Mouse (Mus musculus): Measurements from ENCODE around the gene Mmp12. TPM values are rescaled to one million over a fixed set of nuclear protein-coding genes. Genes with fewer than 3 reads are reported as not detected.
"Not testable (repeated sequence)": the region's sequence is repeated elsewhere in the genome, so short reads cannot be mapped to it uniquely, and the experiment has no call there.

Gene Mmp12
- total and polyA plus RNA-seq, 2 experiments from 2014 or later = not detected

GRCm38 (mm10) chr9:7387947-7388346 is 43.8 kb downstream of the Mmp12 start, which contains the start of gene Mmp1b:
Gene Mmp1b, minus strand, starts transcription at chr9:7388047.
- ATAC-seq (ENCODE audit: low FRiP score) (no peak), DNase-seq (ENCODE audit: low spot score) (no peak)
- Histone ChIP-seq H3K9me3 (ENCODE audit: low read length) (no peaks in the 10 kb centered on the region), H3K4me1 (ENCODE audit: insufficient read depth, low read length) (no peaks in the 10 kb centered on the region), H3K36me3 (ENCODE audit: insufficient read depth, low read length) (no peaks in the 10 kb centered on the region), H3K9ac (replicated peaks; ENCODE audit: low read length, poor library complexity, severe bottlenecking) (no peak within 1 kb of the TSS), H3K27ac (ENCODE audit: low read depth, low read length) (no peak within 1 kb of the TSS), H3K4me3 (ENCODE audit: low read depth, low read length) (no peak within 1 kb of the TSS), H3K4me2 (ENCODE audit: low read depth, low read length, poor library complexity, severe bottlenecking) (no peak within 1 kb of the TSS), H3K27me3 (ENCODE audit: insufficient read depth, low read length) (no peaks in the 10 kb centered on the region)
- no peak for TF ChIP-seq CTCF (IDR thresholded peaks at IDR 0.05)

GRCm38 (mm10) chr9:7396556-7396955 is 52.4 kb downstream of the Mmp12 start:
- H3K36me3 ChIP-seq (ENCODE audit: insufficient read depth, low read length); H3K9me3 ChIP-seq (ENCODE audit: low read length); H3K4me1 ChIP-seq (ENCODE audit: insufficient read depth, low read length); H3K27ac ChIP-seq (ENCODE audit: low read depth, low read length); H3K27me3 ChIP-seq (ENCODE audit: insufficient read depth, low read length); DNase-seq (ENCODE audit: low spot score); H3K4me2 ChIP-seq (ENCODE audit: low read depth, low read length, poor library complexity, severe bottlenecking); H3K4me3 ChIP-seq (ENCODE audit: low read depth, low read length); ATAC-seq (ENCODE audit: low FRiP score); H3K9ac ChIP-seq (replicated peaks; ENCODE audit: low read length, poor library complexity, severe bottlenecking): not testable (repeated sequence)
- 79% methylated on average over 8 of the region's 8 CpGs for WGBS

Other genes with a start within 250 kb of the Mmp12 start
- gene Dync2h1, start 159.9 kb upstream of the Mmp12 start, total RNA-seq (2014; rRNA removed) = 14.2 and 17.7 TPM in 2 replicates
- 12.8 and 18.0 TPM in 2 replicates for gene Dync2h1, start 159.9 kb upstream of the Mmp12 start, polyA plus RNA-seq (2015; fragmentation: Nextera tagmentation; extraction: Ambion mirVana)
- 91.5 and 110 TPM in 2 replicates for gene Dcun1d5, start 159.9 kb upstream of the Mmp12 start, total RNA-seq (2014; rRNA removed)
- gene Dcun1d5, start 159.9 kb upstream of the Mmp12 start, polyA plus RNA-seq (2015; fragmentation: Nextera tagmentation; extraction: Ambion mirVana) = 71.0 and 83.1 TPM in 2 replicates
- 0.47 TPM in 1 of 2 replicates, not detected in the other for gene Mmp13, start 71.9 kb upstream of the Mmp12 start, total RNA-seq (2014; rRNA removed)
- gene Mmp13, start 71.9 kb upstream of the Mmp12 start, polyA plus RNA-seq (2015; fragmentation: Nextera tagmentation; extraction: Ambion mirVana) = 0.07 TPM in 1 of 2 replicates, not detected in the other
- gene Mmp1b, start 43.7 kb downstream of the Mmp12 start, total RNA-seq (2014; rRNA removed) = not detected in 2 replicates
- not detected in 2 replicates for gene Mmp1b, start 43.7 kb downstream of the Mmp12 start, polyA plus RNA-seq (2015; fragmentation: Nextera tagmentation; extraction: Ambion mirVana)
- 0.99 TPM in 1 of 2 replicates, not detected in the other for gene Mmp3, start 101.4 kb downstream of the Mmp12 start, total RNA-seq (2014; rRNA removed)
- gene Mmp3, start 101.4 kb downstream of the Mmp12 start, polyA plus RNA-seq (2015; fragmentation: Nextera tagmentation; extraction: Ambion mirVana) = not detected in 2 replicates
- not detected in 2 replicates for gene Mmp10, start 158.0 kb downstream of the Mmp12 start, total RNA-seq (2014; rRNA removed)
- not detected in 2 replicates for gene Mmp10, start 158.0 kb downstream of the Mmp12 start, polyA plus RNA-seq (2015; fragmentation: Nextera tagmentation; extraction: Ambion mirVana)
- gene Mmp8, start 214.1 kb downstream of the Mmp12 start, total RNA-seq (2014; rRNA removed) = not detected in 2 replicates
- gene Mmp8, start 214.1 kb downstream of the Mmp12 start, polyA plus RNA-seq (2015; fragmentation: Nextera tagmentation; extraction: Ambion mirVana) = 0.13 TPM in 1 of 2 replicates, not detected in the other
- not detected in 2 replicates for gene Mmp27, start 227.0 kb downstream of the Mmp12 start, total RNA-seq (2014; rRNA removed)
- gene Mmp27, start 227.0 kb downstream of the Mmp12 start, polyA plus RNA-seq (2015; fragmentation: Nextera tagmentation; extraction: Ambion mirVana) = not detected in 2 replicates

Measured in midbrain, postnatal 0 days (tissue).